Mouse (Mus musculus) heart, embryonic 16.5 days (tissue): ENCODE data around the gene Gm5741. TPM values are rescaled to one million over a fixed set of nuclear protein-coding genes. Genes with fewer than 3 reads are reported as not detected.
A peak's percentile ranks its signal among the peaks of the same experiment; 100 is the strongest.
"Not testable (repeated sequence)": the region's sequence is repeated elsewhere in the genome, so short reads cannot be mapped to it uniquely, and the experiment has no call there.

Experiments used
- ATAC-seq: fragments of 200-750 bp; cut with Nextera tagmentation; replicated peaks from 2 replicates; pipeline ENCODE4 v1.8.0; 2017; ENCODE audit warnings: moderate number of reproducible peaks; ENCODE audit not compliant: insufficient read depth, low FRiP score; ENCODE audit errors: extremely low read depth
- H3K27ac ChIP-seq: fragments of 300-500 bp; sonication (generic); 2 replicates; pipeline ENCODE4 v1.5.1; 2014; ENCODE audit warnings: mild to moderate bottlenecking, low read length, control low read depth, moderate library complexity
- H3K27me3 ChIP-seq: fragments of 300-500 bp; sonication (generic); 2 replicates; pipeline ENCODE4 v1.6.1; 2014; ENCODE audit warnings: low read length, mixed read lengths; ENCODE audit not compliant: control insufficient read depth, insufficient read depth
- H3K36me3 ChIP-seq: fragments of 300-500 bp; sonication (generic); 2 replicates; pipeline ENCODE4 v1.6.1; 2014; ENCODE audit not compliant: control insufficient read depth, insufficient read depth
- H3K4me1 ChIP-seq: fragments of 300-500 bp; sonication (generic); 2 replicates; pipeline ENCODE4 v1.6.1; 2014; ENCODE audit warnings: low read length, mixed read lengths; ENCODE audit not compliant: control insufficient read depth, insufficient read depth
- H3K4me2 ChIP-seq: fragments of 300-500 bp; sonication (generic); 2 replicates; pipeline ENCODE4 v1.6.1; 2014; ENCODE audit warnings: low read depth, mild to moderate bottlenecking, control low read depth, low read length
- H3K4me3 ChIP-seq: fragments of 300-500 bp; sonication (generic); 2 replicates; pipeline ENCODE4 v1.5.1; 2014; ENCODE audit warnings: mild to moderate bottlenecking, control low read depth, low read length
- H3K9ac ChIP-seq: fragments of 300-500 bp; sonication (generic); 2 replicates; pipeline ENCODE4 v1.6.1; 2014; ENCODE audit warnings: low read length, control low read depth
- H3K9me3 ChIP-seq: fragments of 300-500 bp; sonication (generic); replicated peaks from 2 replicates; pipeline ENCODE4 v1.6.1; 2016; ENCODE audit warnings: low read length; ENCODE audit not compliant: control insufficient read depth
- WGBS: fragments of 180-500 bp; shearing (Covaris S2); extraction: QIAGEN DNeasy Blood & Tissue Kit; methylation state at CpG from one replicate; pipeline ENCODE4 v1.1.7; 2014; 5-methylcytosine and 5-hydroxymethylcytosine counted together
- polyA plus RNA-seq: library from polyadenylated mRNA; unstranded; fragments of >200 nt; fragmentation: Nextera tagmentation; extraction: Ambion mirVana; gene quantifications from 2 replicates; pipeline ENCODE4 v1.2.1, GENCODE M21; 2015

The Gm5741 gene
- polyA plus RNA-seq, 1 experiment from 2014 or later: not detected

DNA sequence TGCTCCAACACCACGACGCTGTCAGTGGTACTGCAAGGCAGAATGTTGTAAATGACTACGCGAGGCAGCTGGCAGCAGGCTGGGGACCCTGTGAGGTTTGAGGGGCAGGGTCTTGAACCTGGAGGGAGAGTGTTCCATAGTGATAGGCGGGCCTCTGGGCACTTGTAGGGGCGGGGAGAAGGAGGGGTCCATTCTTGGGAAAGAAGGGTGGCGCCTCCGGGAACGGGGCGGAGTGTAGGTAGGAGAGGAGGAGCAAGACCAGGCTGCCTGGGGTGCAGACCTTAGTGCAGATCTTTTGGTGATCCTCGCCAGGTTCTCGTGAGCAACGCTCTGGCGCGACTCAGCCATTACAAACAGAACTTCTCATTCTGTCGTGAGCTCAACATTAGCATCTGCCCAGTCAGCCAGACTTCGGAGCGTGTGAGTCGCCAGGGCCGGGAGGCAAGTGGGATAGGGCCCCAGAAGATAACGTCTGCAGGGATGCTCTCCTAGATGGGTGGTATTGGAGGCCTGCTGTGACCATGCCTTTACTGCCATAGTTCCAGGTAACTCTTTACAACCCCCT, 23.8 kb upstream of the Gm5741 start:
- H3K27me3 ChIP-seq: no peaks in the 10 kb centered on the region
- WGBS: 34% methylated on average over 21 of the region's 21 CpGs
- H3K4me1 ChIP-seq: no peaks in the 10 kb centered on the region
- peaks cover 19% of the 10 kb centered on the region for H3K36me3 ChIP-seq
- no peak overlapping the region for H3K9ac ChIP-seq
- no peak overlapping the region for H3K4me3 ChIP-seq
- no peak overlapping the region for H3K27ac ChIP-seq
- ATAC-seq: no peak
- no peak overlapping the region for H3K4me2 ChIP-seq
- no peaks in the 10 kb centered on the region for H3K9me3 ChIP-seq

DNA sequence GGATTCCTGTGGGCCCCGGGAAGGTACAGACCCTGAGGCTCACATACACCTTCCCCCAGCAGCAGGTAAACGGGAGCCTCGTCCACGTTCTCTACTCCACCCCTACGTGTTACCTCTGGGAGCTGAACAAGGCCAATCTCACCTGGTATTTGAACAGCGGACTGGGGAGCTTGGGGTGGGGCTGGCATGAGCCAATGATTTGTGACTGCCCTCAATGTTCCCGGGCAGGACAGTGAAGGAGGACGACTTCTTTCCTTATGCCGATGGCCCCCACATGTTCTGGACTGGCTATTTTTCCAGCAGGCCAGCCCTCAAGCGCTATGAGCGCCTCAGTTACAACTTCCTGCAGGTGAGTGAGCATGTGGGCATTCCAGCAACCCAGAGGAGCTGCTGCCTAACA, 23.1 kb upstream of the Gm5741 start:
- Histone ChIP-seq H3K9me3 (no peaks in the 10 kb centered on the region), H3K9ac (no peak overlapping the region), H3K4me1 (no peaks in the 10 kb centered on the region), H3K27me3 (no peaks in the 10 kb centered on the region), H3K4me2 (no peak overlapping the region), H3K4me3 (no peak overlapping the region), H3K27ac (no peak overlapping the region), H3K36me3 (peaks cover 18% of the 10 kb centered on the region)
- ATAC-seq: no peak
- 87% methylated on average over 11 of the region's 11 CpGs for WGBS

DNA sequence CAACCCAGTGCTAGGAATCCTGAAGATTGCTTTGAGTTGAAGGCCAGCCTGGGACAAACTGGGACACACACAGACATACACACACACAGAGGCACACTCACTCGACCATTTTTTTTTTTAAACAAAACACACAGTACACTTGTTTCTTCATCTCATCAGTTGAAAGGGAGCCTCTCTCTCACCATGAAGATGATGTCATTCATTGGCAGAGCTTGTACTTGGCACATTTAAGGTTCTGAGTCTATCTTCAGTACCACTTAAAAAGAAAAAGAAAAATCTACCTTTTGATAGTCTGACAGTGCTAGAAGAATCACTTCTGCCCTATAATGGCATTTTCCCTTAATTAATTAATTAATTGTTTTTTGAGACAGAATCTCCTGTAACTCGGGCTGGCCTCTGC, 21.0 kb upstream of the Gm5741 start:
- no peak overlapping the region for H3K9ac ChIP-seq
- H3K27ac ChIP-seq: no peak overlapping the region
- no peaks in the 10 kb centered on the region for H3K9me3 ChIP-seq
- no peak overlapping the region for H3K4me3 ChIP-seq
- 64% methylated on average over 2 of the region's 2 CpGs for WGBS
- no peak overlapping the region for H3K4me2 ChIP-seq
- peaks cover 6% of the 10 kb centered on the region for H3K4me1 ChIP-seq
- peaks cover 17% of the 10 kb centered on the region for H3K36me3 ChIP-seq
- no peaks in the 10 kb centered on the region for H3K27me3 ChIP-seq
- ATAC-seq: no peak

DNA sequence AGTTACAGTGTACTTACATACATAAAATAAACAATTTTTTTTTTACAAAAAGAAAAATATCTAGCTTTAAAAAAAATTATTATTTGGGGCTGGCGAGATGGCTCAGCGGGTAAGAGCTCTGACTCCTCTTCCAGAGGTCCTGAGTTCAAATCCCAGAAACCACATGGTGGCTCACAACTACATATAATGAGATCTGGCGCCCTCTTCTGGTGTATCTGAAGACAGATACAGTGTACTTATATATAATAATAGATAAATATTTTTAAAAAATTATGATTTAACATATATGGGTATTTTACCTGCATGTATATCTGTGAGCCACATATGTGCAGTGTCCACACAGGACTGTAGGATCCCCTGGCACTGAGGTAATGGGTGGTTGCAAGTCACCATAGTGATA, 18.5 kb upstream of the Gm5741 start:
- Histone ChIP-seq H3K27ac (no peak overlapping the region), H3K36me3 (peaks cover 17% of the 10 kb centered on the region), H3K9me3 (no peaks in the 10 kb centered on the region), H3K4me2 (no peak overlapping the region), H3K4me1 (peaks cover 17% of the 10 kb centered on the region), H3K27me3 (no peaks in the 10 kb centered on the region), H3K4me3 (no peak overlapping the region), H3K9ac (no peak overlapping the region)
- ATAC-seq: no peak
- WGBS: 79% methylated on average over 3 of the region's 3 CpGs

DNA sequence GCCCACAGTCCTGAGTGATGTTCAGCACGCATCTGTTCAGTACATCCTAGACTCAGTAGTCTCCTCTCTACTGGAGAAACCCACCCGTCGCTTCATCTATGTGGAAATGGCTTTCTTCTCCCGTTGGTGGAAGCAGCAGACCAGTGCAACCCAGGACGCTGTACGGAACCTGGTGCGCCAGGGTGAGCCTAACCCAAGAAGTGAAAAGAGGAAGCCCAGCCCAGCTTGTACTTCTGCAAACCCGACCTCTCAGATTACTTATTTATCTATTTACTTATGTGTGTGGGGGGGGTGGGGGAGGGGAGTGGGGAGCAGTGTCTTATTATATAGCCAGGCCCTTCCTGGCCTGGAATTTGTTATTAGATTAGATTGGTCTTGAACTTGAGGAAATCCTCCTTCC, 16.9 kb upstream of the Gm5741 start:
- WGBS: 82% methylated on average over 8 of the region's 8 CpGs
- peaks cover 14% of the 10 kb centered on the region for H3K36me3 ChIP-seq
- H3K4me1 ChIP-seq: peaks cover 21% of the 10 kb centered on the region
- no peak overlapping the region for H3K4me3 ChIP-seq
- ATAC-seq: no peak
- no peak overlapping the region for H3K9ac ChIP-seq
- H3K27me3 ChIP-seq: no peaks in the 10 kb centered on the region
- no peaks in the 10 kb centered on the region for H3K9me3 ChIP-seq
- H3K27ac ChIP-seq: no peak overlapping the region
- H3K4me2 ChIP-seq: no peak overlapping the region

DNA sequence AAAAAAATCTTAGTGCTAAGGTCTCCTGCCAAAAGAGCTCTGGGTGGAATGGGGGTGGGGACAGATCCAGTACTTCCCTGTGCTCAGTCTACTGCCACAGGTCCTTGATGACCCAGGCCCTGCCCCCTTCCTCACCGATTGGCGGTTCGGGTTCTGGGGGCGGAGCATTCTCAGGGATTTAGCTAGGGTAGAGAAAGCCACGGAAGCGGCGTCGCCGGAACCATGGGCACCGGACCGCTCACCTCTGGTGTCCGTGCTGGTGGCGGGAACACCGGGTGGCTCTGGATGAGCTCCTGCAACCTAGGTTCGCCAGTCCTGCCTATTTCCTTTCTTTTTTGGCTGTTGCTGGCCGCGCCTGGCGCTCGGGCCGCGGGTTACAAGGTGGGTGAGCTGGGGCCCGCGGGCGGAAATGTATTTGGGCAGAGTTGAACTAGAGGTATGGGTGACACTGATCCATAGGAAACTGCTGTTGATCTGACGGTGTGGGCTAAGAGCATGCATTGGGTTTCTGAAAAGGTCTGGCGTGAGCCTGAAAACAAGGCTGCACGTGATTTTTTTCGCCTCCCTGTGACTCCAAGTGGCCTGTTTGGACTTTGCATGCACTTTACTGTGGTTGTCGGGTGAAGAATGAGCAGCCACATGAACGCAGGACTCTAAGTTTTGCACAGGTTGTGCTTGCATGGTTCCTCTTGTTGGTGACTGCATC, 15.5 kb upstream of the Gm5741 start, which contains the start of gene Man2b1:
Gene Man2b1, plus strand, starts transcription at position 163 of the 706 bp plus-strand sequence.
- Histone ChIP-seq H3K4me2 (peak within 1 kb of the TSS; percentile 83), H3K27ac (peak within 1 kb of the TSS; percentile 51; the same call in 1 of the 2 replicates), H3K9me3 (no peaks in the 10 kb centered on the region), H3K27me3 (no peaks in the 10 kb centered on the region), H3K4me1 (peaks cover 27% of the 10 kb centered on the region), H3K4me3 (peak within 1 kb of the TSS; percentile 75), H3K9ac (peak within 1 kb of the TSS; percentile 77), H3K36me3 (peaks cover 15% of the 10 kb centered on the region)
- WGBS: under 1% methylated on average over 30 of the region's 30 CpGs
- peak; percentile 81 for ATAC-seq

DNA sequence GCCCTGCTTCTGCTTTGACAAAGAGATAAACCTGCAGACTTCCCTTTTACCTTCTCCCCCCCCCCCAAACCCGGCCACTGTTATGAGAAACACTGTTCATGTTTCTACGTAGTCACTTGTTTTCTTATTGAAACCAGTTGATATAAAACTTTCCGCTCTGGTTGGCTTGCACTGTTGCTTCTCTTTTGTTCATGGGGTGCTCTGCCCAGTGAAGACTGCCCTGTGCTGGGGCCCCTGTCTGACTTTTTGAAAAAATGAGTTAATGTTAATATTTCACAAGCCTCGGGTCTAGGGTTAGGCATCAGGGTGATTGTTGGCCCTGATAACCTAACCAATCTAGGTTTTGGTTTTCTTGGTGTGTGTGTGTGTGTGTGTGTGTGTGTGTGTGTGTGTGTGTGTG, 14.4 kb upstream of the Gm5741 start:
- H3K27me3 ChIP-seq, H3K4me3 ChIP-seq, H3K27ac ChIP-seq, ATAC-seq, H3K9me3 ChIP-seq, H3K4me2 ChIP-seq, H3K9ac ChIP-seq: not testable (repeated sequence)
- H3K4me1 ChIP-seq: peaks cover 27% of the 10 kb centered on the region
- WGBS: 84% methylated on average over 4 of the region's 4 CpGs
- peaks cover 16% of the 10 kb centered on the region for H3K36me3 ChIP-seq

DNA sequence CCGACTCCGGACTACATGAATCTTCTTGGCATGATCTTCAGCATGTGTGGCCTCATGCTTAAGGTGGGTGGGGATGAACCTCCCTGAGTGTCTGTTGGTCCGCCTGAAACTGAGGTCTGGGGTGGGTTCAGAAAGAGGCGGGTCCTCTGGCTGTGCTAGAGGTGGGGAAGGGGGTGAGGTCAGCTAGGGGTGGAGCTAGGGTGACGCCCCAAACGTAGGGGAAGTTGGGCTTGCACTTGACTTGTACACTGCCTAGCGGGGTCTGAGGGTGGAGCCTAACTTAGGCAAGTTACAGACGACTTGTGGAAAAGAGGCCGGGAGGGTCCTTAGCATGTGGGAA, 13.4 kb upstream of the Gm5741 start, which contains the start of gene Wdr83:
Gene Wdr83, minus strand, starts transcription at position 91 of the 340 bp plus-strand sequence.
- WGBS: 2% methylated on average over 9 of the region's 9 CpGs
- Histone ChIP-seq H3K9me3 (no peaks in the 10 kb centered on the region), H3K4me3 (peak within 1 kb of the TSS; percentile 96), H3K36me3 (peaks cover 18% of the 10 kb centered on the region), H3K4me1 (peaks cover 27% of the 10 kb centered on the region), H3K4me2 (peak within 1 kb of the TSS; percentile 94), H3K9ac (peak within 1 kb of the TSS; percentile 94), H3K27me3 (no peaks in the 10 kb centered on the region), H3K27ac (peak within 1 kb of the TSS; percentile 81)
- peak; percentile 65 for ATAC-seq

DNA sequence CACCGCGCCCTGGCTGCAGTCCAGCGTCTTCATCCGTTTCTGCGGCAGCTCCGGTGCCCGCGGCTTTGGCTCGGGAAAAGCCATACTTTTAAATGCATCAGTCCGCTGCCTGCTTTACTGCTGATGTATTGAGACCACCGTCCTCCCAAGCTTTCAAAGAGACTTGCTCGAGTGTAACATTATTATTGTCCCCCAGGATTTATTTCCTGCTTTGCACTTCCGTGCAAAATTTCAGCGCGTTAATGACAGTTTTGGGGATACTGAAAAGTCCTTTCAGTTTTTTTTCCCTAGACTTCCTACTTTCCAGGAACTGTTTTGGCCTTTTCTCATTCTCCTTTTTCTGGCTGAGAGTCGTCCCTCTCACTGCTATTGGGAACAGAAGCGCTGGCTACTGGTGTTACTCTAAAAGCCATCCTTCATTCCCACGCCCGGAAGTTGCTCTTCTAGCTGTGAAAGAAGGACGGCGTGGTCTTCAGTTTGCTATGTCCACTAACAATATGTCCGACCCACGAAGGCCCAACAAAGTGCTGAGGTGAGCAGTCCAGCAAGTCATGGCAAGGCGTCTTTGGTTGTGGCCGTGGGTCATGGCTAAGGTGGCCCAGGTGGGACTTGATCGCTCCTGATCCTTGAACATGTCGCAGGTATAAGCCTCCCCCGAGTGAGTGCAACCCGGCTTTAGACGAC, 12.9 kb upstream of the Gm5741 start, which contains the start of gene Wdr83os:
Gene Wdr83os, plus strand, starts transcription at position 209 of the 684 bp plus-strand sequence.
- under 1% methylated on average over 30 of the region's 30 CpGs for WGBS
- no peak for ATAC-seq
- no peaks in the 10 kb centered on the region for H3K9me3 ChIP-seq
- H3K4me3 ChIP-seq: peak within 1 kb of the TSS; percentile 96
- peak within 1 kb of the TSS; percentile 94 for H3K4me2 ChIP-seq
- H3K4me1 ChIP-seq: peaks cover 27% of the 10 kb centered on the region
- H3K27me3 ChIP-seq: no peaks in the 10 kb centered on the region
- peak within 1 kb of the TSS; percentile 94 for H3K9ac ChIP-seq
- peak within 1 kb of the TSS; percentile 81 for H3K27ac ChIP-seq
- peaks cover 22% of the 10 kb centered on the region for H3K36me3 ChIP-seq
